Mouse (Mus musculus): ENCODE measurements at regions not wholly inside any gene's neighbourhood (a gene's known extent, or its start where the extent isn't known, plus 50 kb on each side); places are given as distances from the start of the nearest gene placed in this dataset.
"Not testable (repeated sequence)": the region's sequence is repeated elsewhere in the genome, so short reads cannot be mapped to it uniquely, and the experiment has no call there.

GRCm38 (mm10) chr10:15886150-15886549 lies 1168.1 kb upstream of the Gje1 start:
- DNase-seq, result no peak

GRCm38 (mm10) chr10:15868063-15868462 lies 1150.0 kb upstream of the Gje1 start:
- DNase-seq, result peak; percentile 5 to 33

GRCm38 (mm10) chr10:15866931-15867330 lies 1148.9 kb upstream of the Gje1 start:
- no peak for DNase-seq

- DNase-seq, result no peak
Measured at GRCm38 (mm10) chr10:15841381-15841780, 1123.4 kb upstream of the Gje1 start.

- DNase-seq, result no peak
Measured at GRCm38 (mm10) chr10:15832338-15832737, 1114.3 kb upstream of the Gje1 start.

- DNase-seq, result no peak
Measured at GRCm38 (mm10) chr10:15825457-15825856, 1107.4 kb upstream of the Gje1 start.

GRCm38 (mm10) chr10:15807271-15807670 lies 1089.3 kb upstream of the Gje1 start:
- no peak for DNase-seq

GRCm38 (mm10) chr10:15805791-15806190 lies 1087.8 kb upstream of the Gje1 start:
- no peak for DNase-seq

GRCm38 (mm10) chr10:15793185-15793584 lies 1075.2 kb upstream of the Gje1 start:
- not testable (repeated sequence) for DNase-seq

GRCm38 (mm10) chr10:15791473-15792269 lies 1073.7 kb upstream of the Gje1 start:
- DNase-seq, result no peak

GRCm38 (mm10) chr10:15759983-15760723 lies 1042.1 kb upstream of the Gje1 start:
- DNase-seq, result no peak

GRCm38 (mm10) chr10:15759576-15759975 lies 1041.6 kb upstream of the Gje1 start:
- no peak for DNase-seq

- no peak for DNase-seq
Measured at GRCm38 (mm10) chr10:15757503-15757902, 1039.5 kb upstream of the Gje1 start.

GRCm38 (mm10) chr10:15746866-15747265 lies 1028.9 kb upstream of the Gje1 start:
- DNase-seq, result no peak

- DNase-seq, result no peak
Measured at GRCm38 (mm10) chr10:15738630-15739029, 1020.6 kb upstream of the Gje1 start.

- no peak for DNase-seq
Measured at GRCm38 (mm10) chr10:15731318-15731717, 1013.3 kb upstream of the Gje1 start.

- no peak for DNase-seq
Measured at GRCm38 (mm10) chr10:15697946-15698345, 979.9 kb upstream of the Gje1 start.

- DNase-seq, result no peak
Measured at GRCm38 (mm10) chr10:15697050-15697449, 979.0 kb upstream of the Gje1 start.

- not testable (repeated sequence) for DNase-seq
Measured at GRCm38 (mm10) chr10:15671638-15672037, 953.6 kb upstream of the Gje1 start.

All from cerebellum, postnatal 14 days (tissue).